Mouse (Mus musculus) olfactory bulb, adult 2 months (tissue): Measurements from ENCODE around the gene Sox5.

Experiments used
- CTCF ChIP-seq: fragments of 200-500 bp; IDR thresholded peaks from 2 replicates; pipeline ENCODE4 v1.5.1; 2012; ENCODE audit warnings: low read depth, mild to moderate bottlenecking, low read length, moderate library complexity; ENCODE audit not compliant: insufficient read depth
- POLR2A ChIP-seq: fragments of 200-500 bp; IDR thresholded peaks from 2 replicates; pipeline ENCODE4 v1.6.1; 2012; ENCODE audit warnings: mild to moderate bottlenecking, low read depth, low read length, moderate library complexity; ENCODE audit not compliant: insufficient read depth

GRCm38 (mm10) chr6:144824153-144824552, 42.4 kb upstream of the Sox5 start:
- no peak for TF ChIP-seq POLR2A
- TF ChIP-seq CTCF, result no peak
